Mouse (Mus musculus) right cerebral cortex, postnatal 4 days (tissue): Measurements from ENCODE around the gene Ksr1.

ENCODE experiments used
- DNase-seq: peaks from one replicate; pipeline ENCODE4 v3.0.0-alpha.2; 2022

The Ksr1 gene

GRCm38 (mm10) chr11:79146331-79146767, at the start of gene Ksr1:
Gene Ksr1, minus strand, starts transcription at chr11:79146407.
- DNase-seq, result peak; percentile 93

DNA sequence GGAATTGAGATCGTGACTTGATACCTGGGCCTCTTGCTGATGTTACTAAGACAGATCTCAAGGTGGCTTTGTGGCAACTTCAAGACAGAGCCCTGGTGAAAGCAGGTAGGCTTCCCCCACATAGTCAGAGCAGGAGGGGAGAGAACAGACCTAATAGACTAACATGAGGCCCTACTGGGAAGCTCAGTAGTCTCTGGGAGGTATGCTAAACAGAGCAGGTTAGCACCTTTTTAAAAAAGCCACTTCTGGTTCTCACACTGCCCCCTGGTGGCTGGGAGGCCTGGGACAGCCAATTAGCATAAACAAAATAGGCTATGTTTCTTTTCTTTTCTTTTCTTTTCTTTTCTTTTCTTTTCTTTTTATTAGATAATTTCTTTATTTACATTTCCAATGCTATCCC, 46.0 kb upstream of the Ksr1 start:
- DNase-seq, result peak; percentile 39

DNA sequence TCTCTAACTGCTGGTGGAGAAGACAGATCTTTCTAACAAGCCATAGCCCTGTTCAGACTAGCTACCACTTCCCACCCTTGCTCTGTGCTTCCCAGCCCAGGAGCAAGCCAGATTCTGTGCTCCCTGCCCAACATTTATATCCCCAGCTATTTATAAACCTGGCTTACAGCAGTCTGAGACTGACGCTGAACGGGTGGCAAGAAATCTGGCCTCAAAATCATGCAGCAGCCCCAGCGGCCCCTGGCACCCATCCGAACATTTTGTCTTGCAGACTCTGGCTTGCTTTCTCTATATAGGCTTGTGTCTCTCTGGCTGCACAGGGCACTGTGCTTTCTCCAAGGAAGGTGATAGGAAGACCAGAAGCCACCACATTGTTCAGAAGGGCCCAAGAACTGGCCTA, 45.0 kb upstream of the Ksr1 start:
- peak; percentile 67 for DNase-seq

DNA sequence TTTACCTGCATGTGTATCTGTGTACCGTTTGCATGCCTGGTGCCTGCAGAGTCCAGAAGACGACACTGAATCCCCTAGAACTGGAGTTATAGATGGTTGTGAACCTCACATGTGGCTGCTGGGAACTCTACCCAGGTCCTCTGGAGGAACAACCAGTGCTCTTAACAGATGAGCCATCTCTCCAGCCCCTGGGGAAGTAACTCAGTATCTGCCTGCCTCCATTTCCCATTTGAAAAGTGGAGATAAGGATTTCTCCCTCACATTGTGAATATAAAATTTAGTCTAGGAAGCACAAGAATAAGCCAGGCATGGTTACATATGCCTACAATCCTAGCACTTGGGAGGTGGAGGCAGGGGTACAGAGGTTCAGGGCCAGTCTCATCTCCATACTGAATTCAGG, 44.0 kb upstream of the Ksr1 start:
- DNase-seq, result no peak

GRCm38 (mm10) chr11:79188176-79188575, 42.0 kb upstream of the Ksr1 start:
- DNase-seq, result peak; percentile 47

- no peak for DNase-seq
Observed at GRCm38 (mm10) chr11:79187291-79187690, 41.1 kb upstream of the Ksr1 start.

DNA sequence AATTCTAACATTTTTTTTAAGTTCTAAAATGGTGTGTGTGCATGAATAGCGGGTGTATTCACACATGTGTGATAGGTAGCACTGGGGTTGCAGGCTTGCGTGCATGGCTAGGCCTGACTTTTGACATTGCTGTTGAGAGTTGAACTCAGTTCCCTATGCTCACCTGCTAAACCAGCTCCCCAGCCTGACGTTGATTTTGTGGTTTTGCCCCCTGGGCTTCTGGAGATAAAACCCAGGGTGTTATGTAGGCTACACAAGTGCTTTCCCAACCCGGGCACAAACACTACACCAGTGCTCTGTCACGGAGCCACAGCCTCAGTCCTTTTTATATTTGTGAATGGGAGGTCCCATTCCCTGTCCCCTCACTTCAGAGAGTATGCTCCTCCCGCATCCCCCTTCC, 39.5 kb upstream of the Ksr1 start:
- no peak for DNase-seq

DNA sequence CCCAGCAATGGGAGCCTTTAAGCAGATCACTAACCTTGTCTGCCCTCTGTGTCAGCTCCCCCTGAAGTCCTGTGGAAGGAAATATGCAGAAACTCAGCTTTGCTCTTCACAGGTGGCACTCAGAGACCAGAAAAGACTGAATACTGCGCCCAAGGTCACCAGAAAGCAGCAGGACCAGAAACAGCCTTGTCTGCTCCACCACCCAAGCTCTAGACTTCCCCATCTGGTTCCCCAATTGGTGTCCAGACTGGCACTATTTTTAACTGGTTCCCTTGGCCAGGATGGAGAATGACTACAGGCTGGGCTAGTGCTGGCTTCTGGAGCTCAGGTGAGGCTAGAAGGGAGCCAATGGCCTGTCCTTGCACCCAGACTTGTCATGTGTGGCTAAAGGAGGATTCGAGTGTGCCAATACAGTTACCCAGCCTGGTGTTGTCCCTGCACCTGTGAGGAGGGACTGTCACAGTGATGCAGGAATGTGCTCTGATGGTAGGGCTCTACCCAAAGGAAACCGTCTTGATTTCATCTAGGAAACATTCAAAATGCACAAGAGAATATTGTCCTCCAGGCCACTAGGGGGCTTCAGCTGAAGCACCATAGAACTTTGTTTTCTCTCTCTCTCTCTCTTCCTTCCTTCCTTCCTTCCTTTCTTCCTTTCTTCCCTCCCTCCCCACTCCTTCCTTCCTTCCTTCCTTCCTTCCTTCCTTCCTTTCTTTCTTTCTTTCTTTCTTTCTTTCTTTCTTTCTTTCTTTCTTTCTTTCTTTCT, 38.1 kb upstream of the Ksr1 start:
- no peak for DNase-seq

GRCm38 (mm10) chr11:79183400-79183799, 37.2 kb upstream of the Ksr1 start:
- no peak for DNase-seq

DNA sequence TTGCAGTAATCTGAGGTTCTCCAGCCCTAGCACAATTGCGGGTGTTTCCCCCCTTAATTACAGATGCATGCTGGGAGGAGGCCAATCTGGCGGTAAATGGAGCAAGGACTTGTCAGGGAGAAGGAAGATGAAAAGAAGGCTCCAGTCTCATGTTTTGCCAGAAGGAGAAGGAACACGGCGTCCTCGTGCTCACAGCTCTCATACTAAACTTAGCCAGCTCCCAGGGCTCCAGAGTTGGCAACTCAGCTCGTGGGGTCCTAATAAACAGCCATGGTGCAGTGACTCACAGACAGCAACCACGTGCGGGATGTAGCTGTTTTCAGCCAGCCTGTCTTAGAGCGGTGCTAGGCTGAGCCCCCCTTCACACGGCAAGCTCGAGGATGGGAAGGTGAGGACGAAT, 36.7 kb upstream of the Ksr1 start:
- peak; percentile 20 for DNase-seq

DNA sequence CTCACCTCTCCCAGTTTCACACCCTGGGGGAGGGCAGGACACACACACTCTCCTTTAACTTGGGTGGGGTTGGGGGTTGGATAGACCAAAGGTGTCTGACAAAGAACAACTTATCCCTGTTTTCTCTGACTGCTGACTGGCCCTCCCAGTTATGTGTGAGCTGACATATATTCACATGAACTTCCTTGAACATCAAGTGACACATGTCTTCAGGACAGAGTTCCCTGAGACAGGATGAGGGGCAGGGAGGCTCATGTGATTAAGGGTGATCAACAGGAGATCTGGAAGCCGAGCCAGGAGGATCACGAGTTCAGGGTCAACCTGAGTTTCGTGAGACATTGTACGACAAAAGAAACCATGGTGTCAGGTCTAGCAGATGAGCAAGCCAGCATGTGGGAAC, 35.7 kb upstream of the Ksr1 start:
- no peak for DNase-seq

- DNase-seq, result no peak
Observed at GRCm38 (mm10) chr11:79176687-79177086, 30.5 kb upstream of the Ksr1 start.

- no peak for DNase-seq
Observed at GRCm38 (mm10) chr11:79172054-79172453, 25.8 kb upstream of the Ksr1 start.

GRCm38 (mm10) chr11:79166582-79167300, 20.5 kb upstream of the Ksr1 start:
- DNase-seq, result no peak

- DNase-seq, result no peak
Observed at GRCm38 (mm10) chr11:79161077-79161758, 15.0 kb upstream of the Ksr1 start.

DNA sequence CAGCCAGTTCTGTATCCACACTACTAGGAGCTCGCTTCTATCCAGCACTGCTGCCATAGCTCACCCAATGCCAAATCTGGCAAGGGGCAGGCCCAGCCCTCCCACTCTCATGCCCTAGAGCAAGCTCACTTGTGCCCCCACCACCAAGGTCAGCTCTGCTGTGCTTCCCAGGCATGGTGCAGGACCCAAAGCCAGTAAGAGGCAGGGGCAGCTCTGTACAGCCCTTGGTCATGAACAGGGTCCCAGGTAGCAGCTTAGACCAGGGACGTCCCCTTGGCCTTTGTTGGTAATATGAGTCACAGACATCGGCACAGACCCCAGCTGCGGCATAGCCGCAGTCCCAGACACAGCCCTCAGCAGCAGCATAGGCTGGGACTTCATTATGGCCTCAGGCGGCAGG, 13.9 kb upstream of the Ksr1 start:
- no peak for DNase-seq

GRCm38 (mm10) chr11:79157729-79158128, 11.5 kb upstream of the Ksr1 start:
- DNase-seq, result no peak

DNA sequence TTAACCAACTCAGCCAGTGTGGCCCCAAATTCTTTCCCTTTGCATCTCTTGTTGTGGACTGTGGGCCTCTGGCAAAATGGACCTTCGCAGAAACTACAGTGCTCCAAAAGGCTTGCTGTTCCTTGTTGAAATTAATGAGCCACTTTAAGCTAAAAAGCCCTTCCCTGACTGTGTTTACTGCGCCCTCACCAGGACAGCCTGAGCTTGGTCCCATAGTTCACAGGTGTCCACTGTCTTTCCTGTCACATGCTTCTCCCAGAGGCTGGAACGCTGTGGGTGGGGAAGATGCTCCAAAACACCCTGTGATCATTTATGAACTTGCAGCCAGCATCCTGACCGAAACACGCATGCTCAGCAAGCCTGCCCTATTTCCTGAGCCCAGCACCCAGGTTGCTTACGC, 9.1 kb upstream of the Ksr1 start:
- no peak for DNase-seq

- DNase-seq, result no peak
Observed at GRCm38 (mm10) chr11:79152696-79153095, 6.5 kb upstream of the Ksr1 start.

DNA sequence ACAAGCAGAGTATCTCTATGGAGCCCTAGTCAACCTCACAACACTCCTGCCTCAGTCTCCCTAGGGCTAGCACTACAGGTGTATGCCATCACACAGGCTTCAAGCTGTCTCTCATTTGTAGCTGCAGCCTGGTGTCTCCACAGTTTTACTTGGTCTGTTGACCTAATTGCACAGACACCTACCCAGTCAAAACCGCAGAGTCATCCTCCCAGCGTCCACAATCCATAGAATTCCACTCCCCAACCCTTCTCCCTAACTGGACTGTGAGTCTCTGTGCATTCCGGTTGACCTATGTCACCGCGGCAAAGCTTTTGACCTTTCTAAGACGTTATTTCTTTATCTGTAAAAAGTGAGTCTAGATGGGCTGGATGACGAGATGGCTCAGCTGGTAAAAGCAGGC, 5.7 kb upstream of the Ksr1 start:
- no peak for DNase-seq

GRCm38 (mm10) chr11:79150301-79150700, 4.1 kb upstream of the Ksr1 start:
- no peak for DNase-seq

DNA sequence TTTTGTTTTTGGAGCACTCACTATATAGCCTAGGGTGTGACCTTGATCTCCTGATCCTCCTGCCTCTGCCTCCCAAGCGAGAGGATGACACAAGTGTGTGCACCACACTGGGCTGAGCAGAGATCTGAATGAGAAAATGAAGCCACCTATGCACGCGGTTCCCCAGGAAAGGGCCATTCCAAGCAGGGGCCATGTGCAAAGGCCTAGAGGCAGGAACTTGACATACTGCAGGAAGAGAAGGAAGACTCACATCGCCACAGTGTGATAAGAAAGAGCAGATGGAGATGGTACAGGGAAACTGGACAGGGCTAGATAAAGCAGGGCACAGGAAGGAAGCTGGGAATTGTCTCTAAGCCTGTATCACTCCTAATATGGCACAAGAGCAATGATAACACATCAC, 3.1 kb upstream of the Ksr1 start:
- DNase-seq, result no peak

- DNase-seq, result no peak
Observed at GRCm38 (mm10) chr11:79148783-79149182, 2.6 kb upstream of the Ksr1 start.
